Mouse (Mus musculus) mouse trophoblast stem cell (cell line): ENCODE measurements at regions not wholly inside any gene's neighbourhood (a gene's known extent, or its start where the extent isn't known, plus 50 kb on each side); places are given as distances from the start of the nearest gene placed in this dataset.
"Not testable (repeated sequence)": the region's sequence is repeated elsewhere in the genome, so short reads cannot be mapped to it uniquely, and the experiment has no call there.

Experiments used
- in situ Hi-C, 2 experiments: fragments of 300-500 bp; cut with MseI, MboI; formaldehyde crosslinking; loops; 2 replicates in 1 of 2; 3 replicates in 1 of 2; pipeline ENCODE4 v1.15.1; 2025

DNA sequence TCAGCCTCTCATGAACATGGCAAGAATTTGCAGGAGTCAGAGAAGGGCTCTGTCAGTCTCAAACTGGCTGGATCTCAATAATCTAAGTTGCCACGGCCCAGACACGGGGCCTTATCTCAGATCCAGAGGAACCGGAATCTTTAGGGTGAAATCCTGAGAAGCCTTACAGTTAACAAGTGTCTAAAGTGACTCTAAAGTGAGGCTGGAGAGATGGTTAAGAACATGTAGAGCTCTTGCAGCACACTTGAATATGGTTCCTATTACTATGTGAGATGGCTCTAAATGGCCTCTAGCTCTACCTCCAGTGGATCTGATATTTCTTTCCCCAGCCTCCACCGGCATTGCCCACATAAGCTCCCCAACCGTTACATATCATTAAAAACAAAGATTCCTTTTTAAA, 157.8 kb upstream of the Mpdz start:
- in situ Hi-C loops, result no loop called here

DNA sequence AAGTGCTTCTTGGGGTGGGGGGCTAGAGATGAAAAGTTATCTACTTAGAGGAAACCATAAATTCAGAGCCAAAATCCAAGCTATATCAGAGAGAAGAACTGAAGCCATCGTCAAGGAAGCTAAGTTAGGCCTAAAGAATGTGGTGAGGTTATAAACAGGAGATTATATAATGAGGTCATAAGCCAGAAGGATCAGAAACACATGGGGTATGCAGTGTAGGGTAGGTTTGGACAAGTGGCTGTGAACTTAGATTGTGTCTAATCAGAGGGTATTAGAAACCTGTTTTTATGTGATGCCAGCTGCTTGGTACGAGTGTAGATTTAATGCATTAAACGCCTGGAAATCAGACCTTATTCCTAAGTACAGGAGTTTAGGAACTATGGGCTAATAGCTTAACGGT, 154.8 kb upstream of the Mpdz start:
- in situ Hi-C loops, result no loop called here

DNA sequence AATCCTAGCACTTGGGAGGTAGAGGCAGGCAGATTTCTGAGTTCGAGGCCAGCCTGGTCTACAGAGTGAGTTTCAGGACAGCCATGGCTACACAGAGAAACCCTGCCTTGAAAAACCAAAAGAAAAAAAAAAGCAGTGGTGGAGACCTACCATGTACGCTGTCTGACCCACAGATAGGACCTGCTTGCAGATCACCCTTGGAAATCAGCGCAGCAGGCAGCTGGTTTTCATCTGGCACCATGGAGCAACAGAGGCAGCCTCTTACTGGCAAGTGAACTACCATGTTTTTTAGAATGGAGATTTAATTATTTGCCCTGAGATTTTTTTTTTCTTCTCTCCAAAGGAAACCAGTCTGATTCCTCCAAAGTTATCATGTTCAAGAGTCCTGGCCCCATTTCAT, 150.8 kb upstream of the Mpdz start:
- in situ Hi-C loops, result not testable (repeated sequence)

DNA sequence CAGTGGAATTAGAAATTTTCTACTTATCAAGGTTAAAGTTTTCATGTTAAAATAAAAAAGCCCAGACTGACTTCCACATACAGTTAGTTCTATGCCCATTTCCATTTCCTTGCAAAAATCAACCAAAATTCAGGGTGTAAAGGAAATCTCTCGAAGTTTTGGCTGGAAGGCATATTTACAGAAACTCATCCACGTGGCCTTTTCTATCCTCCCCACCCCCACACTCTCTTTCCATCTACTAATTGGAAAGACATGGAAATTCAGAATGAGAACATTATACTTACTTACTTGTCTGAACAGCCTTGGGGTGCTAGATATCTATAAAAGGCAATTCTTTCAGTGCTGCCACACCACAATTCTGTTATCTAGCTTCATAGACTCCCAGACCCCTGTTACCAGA, 139.9 kb upstream of the Mpdz start:
- in situ Hi-C loops, result no loop called here

DNA sequence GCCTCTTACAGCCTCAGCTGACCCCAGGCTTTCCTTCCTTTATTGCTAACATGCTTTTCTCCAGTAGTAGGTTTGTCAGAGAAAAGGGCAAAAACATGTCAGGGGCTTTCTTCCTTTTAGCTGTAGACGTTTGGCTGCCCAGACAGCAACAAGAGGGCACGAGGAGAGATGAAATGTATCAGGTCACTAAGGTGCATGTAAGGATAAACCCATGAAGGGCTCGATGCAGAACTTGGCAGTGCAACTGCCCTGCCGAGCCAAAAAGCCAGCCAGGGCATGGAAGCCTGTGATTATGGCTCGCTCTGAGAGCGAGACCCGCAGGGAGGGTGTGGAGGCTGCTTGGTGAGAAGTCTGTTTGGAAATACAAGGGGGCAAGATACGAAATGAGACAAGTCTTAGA, 137.9 kb upstream of the Mpdz start:
- in situ Hi-C loops, result no loop called here

DNA sequence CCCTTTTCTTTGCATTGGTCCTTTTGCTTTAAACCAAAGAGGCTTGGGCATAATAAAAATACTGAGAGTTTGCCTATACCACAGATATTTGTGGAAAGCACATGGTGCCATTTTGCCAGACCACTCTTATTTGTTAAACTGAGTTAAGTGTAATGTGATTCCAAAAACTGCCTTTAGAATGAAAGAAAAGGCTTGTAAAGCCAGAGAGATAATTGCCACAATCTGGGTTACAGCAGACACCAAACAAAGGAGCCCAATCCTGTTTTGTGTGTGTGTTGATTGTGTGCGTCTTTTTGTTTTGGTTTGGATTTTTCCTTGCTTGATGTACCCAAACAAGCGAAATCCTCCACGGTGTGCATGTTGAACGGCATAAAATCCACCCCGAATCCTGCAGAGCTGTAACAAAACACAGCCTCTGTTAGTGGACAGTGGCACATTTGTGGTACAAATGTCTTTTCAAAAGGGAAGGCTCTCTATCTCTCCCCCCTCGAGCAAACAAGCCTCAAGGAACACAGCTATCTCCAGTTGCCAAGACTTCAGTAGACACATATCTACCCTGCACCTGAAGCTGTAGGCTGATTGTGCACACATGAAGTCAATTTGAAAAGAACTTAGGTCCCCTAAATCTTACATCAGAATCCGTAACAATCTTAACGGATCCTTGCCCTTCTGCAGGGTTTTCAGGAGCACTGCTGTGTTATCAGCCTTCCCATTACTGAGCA, 136.9 kb upstream of the Mpdz start:
- in situ Hi-C loops, result no loop called here

DNA sequence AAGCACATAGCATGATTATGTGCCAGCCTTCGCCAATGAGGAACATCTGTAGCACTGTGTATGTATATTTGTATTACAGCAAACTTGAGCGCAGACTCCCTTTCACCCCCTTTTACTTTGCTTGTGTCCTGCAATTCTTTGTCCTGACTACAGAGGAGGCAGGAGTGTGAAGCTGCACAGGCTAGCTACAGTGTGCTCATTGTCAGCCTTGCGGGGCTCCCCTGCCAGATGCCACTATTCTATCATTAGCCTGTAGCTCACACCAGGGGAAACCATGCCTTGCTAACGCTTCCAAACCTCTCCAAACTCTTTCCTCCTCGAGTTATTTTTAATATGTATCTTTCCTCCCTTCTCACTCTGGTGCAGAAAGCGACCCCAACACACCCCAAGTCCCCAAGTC, 136.4 kb upstream of the Mpdz start:
- in situ Hi-C loops, result no loop called here

DNA sequence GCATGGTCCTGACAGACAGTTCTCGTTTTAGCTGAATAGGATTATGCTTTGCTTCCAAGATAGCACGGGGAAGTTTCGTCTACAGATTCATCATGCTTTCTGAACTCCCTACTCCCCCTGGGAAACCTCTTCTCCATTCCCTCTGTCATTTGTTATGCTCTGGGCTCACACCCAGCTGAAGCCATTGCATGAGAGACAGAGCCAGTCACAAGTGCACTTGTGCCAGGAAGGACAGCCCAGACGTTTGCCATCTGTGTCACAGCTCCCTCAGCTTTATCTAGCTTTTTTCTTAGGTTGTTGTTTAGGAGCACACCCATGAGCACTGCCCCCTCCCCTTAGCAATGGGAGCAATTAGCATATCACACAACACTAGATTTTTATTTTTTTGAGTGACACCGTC, 131.2 kb upstream of the Mpdz start:
- in situ Hi-C loops, result loop anchor here in 1 of 2 experiments (25.0 kb wide), 2 partner anchors 964 to 1039 kb away; no protein-coding TSS in a partner anchor

DNA sequence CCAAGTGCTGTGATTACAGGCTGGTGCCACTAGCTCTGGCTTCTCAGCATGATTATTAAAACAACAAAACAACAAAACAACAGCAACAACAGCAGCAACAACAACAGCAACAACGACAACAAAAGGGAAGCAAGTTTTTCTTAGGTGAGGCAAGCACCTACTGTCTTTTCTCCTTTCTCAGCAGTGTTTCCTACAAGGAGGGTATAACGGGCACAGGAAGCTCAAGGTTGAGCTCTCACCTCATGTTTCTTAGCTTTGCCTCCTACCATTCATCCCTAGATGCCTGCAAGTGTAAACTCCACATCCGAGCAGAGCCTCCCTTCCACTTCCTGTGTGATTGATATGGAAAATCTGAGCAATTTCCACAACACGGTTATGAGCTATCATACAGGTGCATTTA, 128.1 kb upstream of the Mpdz start:
- in situ Hi-C loops, result loop anchor here in 1 of 2 experiments (25.0 kb wide), 2 partner anchors 967 to 1042 kb away; no protein-coding TSS in a partner anchor

DNA sequence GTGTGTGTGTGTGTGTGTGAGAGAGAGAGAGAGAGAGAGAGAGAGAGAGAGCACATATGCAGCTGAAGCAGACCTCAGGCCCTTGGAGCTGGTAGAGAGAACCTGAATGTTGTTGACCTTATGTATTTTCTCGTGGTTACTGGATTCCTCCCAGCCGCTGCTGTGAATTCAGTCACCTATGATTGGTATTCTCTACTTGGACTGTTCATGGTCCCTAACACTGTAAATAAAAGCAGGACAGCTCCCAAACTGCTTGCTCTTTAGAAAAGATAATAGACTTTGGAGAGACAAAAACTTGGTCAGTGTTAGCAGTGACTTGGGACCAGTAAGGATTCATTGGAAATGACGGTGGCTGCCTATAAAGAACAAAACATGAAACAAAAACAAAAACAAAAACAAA, 126.9 kb upstream of the Mpdz start:
- in situ Hi-C loops, result loop anchor here in 1 of 2 experiments (25.0 kb wide), 2 partner anchors 968 to 1043 kb away; no protein-coding TSS in a partner anchor

DNA sequence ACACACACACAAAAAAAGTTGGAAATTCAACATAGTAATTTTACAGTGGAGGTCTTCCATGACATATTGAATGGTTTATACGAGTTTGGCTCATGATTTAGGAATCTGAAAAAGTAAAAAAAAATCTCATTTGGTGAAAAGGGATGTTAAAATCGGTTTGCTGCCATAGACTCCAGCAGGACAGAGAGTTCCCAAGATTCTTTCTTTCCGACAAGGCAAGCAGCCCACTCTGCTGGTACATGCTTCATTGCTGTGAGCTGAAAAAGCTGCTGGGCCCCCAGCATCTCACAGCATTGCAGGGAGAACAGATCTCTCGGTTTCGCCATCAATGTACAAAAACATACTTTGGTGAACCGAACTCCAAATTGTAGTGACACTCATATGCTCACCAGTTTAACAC, 125.8 kb upstream of the Mpdz start:
- in situ Hi-C loops, result loop anchor here in 1 of 2 experiments (25.0 kb wide), 2 partner anchors 969 to 1044 kb away; no protein-coding TSS in a partner anchor

DNA sequence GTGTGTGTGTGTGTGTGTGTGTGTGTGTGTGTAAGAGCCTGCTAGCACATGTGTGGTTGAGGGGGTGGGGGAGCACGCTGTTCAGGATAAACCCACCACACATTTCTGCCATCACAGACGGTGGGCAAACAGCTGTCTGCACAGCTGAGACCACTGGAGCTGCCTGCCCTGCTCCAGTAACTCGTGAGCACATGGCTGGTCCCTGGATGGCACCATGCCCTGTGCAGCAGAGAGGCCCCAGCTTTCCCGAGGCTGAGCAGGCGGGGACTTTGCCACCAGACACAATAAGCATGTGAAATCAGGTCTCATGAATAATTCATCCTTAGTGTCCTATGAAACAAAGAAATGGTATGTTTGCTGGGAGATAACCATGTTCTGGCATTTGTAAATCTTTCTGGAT, 125.3 kb upstream of the Mpdz start:
- in situ Hi-C loops, result loop anchor here in 1 of 2 experiments (25.0 kb wide), 2 partner anchors 969 to 1044 kb away; no protein-coding TSS in a partner anchor

DNA sequence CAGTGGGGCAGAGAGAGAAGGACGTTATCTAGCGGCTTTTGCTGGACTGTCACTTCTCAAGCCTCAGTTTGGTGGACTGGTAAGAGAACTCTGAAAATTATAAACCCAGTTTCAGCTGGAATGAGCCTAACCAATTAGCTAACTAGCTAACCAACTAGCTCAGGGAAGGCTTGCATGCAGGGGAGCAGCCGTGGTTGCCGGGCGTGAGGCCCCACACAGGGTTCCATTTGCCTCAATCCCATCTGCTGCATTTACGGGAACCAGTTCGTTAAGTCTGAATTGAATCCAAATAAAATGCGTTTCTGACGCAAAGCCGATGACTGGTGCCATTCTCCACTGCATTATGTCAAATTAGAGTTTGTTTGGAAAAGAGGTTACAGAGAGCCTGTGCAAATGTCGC, 123.9 kb upstream of the Mpdz start:
- in situ Hi-C loops, result loop anchor here in 1 of 2 experiments (25.0 kb wide), 2 partner anchors 971 to 1046 kb away; no protein-coding TSS in a partner anchor

DNA sequence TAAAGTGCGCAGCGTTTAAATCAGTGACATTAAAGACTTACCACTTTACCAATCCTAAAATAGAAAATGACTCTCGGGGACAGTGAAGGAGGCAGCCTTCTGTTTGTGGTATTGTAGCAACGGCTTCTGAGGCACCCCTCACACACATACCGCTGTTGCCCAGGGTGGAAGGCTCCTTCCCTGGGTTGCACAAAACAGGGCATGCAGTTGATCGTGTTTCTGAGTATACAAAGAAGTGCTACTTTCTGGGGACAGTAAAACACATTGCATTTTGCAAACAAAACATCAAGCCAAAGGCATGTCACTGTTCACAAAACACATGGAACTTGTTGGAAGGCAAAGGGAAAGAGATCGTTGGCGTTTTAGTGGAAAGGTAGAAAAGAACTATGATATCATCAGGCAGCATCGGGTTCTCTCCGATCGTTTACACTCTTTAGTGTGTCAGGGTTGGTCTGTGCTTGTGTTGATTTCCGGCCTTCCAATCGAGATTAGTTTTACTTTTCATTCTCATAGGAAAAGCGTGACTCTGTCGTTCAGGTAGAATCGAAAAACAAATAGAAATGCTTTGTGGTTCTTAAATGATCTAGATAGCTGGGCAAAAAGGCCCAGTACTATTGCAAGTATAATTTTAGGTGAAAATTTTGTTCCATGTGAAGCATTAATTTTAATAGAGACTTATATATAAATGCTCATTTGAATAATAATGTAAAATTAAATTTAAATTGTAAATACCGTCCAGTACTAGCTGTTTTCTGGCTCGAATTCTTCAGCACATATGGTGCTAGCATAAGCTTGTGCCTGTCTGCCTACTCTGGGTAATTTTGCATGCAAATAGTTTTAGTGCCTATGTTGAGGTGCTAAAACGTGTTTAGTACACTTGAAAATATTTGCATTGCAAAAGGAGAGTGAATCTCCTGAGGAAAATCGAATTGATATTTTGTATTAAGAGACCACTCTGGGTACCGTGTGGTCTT, 123.1 kb upstream of the Mpdz start:
- in situ Hi-C loops, result loop anchor here in 1 of 2 experiments (25.0 kb wide), 2 partner anchors 972 to 1047 kb away; no protein-coding TSS in a partner anchor

DNA sequence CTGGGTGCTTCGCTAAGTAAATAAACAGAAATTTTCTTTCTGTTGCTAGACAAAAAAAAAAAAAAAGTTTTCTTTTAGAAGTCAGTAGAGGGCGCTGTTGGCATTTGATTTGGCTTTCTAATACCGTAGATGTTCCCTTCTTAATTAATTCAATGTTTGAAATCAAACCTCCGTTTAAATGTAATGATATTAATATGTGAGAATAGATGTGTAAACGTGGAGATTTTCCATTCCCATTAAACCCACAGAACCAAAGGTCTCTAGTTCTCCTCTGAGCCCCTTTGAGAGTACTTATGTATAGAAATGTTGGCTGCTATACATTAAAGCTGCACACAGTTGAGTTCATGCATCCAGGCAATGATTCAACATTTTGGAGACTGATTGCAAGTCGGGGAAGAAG, 121.8 kb upstream of the Mpdz start:
- in situ Hi-C loops, result loop anchor here in 1 of 2 experiments (25.0 kb wide), 2 partner anchors 973 to 1048 kb away; no protein-coding TSS in a partner anchor

DNA sequence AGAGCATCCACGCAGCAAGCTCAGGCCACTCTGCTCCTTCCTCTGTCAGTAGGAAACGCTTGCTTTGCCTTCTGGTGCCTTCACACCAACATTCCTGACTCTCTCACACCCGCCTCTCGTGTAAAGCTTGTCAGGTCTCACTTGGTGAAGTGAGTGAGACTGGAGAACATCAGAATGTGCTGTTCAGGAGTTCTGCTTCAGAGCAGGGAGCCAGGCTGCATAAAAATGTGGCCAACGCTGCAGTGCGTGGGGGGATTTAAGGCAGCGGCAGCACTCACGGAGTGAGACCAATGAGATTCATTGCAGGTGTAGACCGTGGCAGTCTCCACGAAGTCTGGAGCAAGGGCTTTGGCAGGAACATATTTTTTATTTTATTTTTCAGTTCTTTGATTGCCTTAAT, 121.0 kb upstream of the Mpdz start:
- in situ Hi-C loops, result loop anchor here in 1 of 2 experiments (25.0 kb wide), 2 partner anchors 974 to 1049 kb away; no protein-coding TSS in a partner anchor

DNA sequence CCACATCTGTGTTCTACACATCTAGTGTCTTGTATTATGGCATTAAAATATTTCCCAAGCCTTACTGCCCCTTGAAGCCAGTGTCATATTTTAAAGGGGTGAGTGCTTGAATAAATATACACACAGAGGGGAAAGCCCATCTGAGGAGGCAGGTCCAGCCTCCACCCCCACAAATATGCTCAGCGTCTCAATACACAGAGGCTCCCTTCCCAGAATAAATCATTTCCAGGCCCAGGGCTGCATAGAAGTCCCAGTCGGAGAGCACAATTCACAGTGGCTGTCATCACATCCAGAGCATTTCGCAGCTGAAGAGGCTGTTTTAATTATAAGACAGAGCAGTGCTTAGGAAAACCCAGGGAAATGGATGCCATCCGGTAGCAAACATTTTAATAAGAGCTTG, 118.8 kb upstream of the Mpdz start:
- in situ Hi-C loops, result loop anchor here in 1 of 2 experiments (25.0 kb wide), 2 partner anchors 976 to 1051 kb away; no protein-coding TSS in a partner anchor

DNA sequence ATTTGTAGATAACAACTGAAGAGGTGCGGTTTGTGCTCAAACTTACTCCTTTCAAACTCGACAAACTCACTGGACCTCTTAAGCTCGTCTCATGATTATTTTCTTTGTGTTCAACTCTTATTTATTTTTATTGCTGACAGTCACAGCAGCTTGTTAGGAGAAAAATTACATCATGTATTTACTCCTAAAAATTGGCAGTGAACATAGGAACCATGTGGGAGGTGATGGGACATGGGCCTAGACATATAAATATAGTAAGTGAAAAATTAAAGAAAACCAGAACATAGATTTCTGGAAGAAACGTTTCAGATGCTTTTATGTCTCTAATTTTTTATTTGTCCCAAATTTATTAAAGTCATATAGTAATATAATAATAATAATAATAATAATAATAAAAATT, 108.2 kb upstream of the Mpdz start:
- in situ Hi-C loops, result loop anchor here in 1 of 2 experiments (25.0 kb wide), 2 partner anchors 986 to 1061 kb away; no protein-coding TSS in a partner anchor

DNA sequence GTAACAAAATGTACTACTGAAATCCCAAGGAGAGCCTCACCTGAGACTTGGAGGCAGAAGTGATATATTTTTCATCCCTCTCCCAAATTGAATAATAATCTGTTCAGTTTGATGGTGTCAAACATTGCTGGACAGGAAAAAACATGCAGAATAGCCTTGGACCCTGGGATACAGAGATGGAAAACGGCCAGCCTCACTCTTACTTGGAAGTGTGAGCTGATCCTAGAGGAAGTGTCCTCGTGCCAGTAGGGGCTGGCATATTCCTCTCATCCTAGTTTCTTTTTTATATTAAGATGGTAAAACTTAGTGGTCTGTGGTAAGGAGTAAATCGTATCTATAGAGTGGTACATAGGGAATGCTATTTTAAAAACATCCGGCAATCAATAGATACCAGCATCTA, 107.6 kb upstream of the Mpdz start:
- in situ Hi-C loops, result loop anchor here in 1 of 2 experiments (25.0 kb wide), 2 partner anchors 987 to 1062 kb away; no protein-coding TSS in a partner anchor

DNA sequence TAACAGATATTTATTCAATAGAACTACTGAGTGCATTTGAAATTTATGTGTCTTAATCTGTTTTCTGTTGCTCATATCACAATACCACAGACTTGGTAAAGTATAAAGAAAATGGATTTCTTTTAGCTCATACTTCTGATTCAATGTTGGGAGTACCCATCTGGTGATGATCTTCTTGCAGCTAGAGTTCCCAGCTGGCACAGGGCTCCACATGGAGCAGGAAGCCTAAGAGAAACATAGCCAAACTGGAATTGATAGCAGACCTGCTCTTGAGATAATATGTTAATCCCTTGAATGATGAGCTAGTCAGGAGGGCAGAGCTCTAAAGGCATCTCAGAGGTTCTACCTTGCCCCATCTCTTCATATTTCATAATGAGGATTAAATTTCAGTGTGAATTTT, 97.9 kb upstream of the Mpdz start:
- in situ Hi-C loops, result no loop called here

DNA sequence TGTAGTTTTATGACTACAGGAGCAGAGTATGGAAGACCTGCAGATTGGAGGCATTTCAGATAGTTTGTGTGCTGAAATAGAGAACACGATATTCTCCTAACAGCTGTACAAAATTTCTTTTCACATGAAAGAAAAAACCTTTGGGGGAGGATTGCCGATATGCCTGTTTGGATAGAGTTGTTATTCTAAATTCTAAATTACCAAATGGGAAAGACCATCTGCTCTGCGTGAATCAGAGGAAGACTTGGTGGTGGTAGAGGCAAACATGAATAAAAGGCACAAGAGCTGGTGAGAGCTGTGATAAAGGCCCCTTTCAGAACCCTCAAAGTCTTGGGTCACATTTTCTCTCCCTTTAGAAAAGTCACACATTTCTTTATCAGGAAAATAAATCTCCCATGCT, 96.9 kb upstream of the Mpdz start:
- in situ Hi-C loops, result no loop called here

DNA sequence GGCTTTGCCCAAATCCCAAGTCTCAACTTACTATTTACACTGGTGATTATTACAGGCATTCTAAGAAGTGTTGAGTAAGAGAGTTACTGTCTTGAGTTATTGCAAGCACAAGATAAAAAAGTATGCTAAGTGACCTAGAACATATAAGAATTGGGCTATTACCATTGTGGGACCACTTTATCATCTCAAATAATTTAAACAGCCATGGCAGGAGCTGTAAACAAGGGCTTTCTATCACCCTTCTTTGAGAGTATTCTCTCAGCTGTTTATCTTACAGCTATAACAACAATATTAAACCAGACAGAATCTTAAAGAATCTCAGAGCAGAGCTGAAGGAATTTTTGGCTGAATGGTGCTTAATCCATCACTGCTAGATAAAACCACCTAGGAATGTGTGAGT, 94.2 kb upstream of the Mpdz start:
- in situ Hi-C loops, result no loop called here
